Mouse (Mus musculus): ENCODE data around the gene Rara.

The Rara gene

GRCm38 (mm10) chr11:98936170-98936569 is 8.6 kb downstream of the Rara start:
- in situ Hi-C loops (cut with MboI; ENCODE audit: unreplicated experiment in 2 of 2): loop anchor here (5.0 to 25.0 kb wide), 2 partner anchors 36 to 1651 kb away; no protein-coding TSS in a partner anchor

DNA sequence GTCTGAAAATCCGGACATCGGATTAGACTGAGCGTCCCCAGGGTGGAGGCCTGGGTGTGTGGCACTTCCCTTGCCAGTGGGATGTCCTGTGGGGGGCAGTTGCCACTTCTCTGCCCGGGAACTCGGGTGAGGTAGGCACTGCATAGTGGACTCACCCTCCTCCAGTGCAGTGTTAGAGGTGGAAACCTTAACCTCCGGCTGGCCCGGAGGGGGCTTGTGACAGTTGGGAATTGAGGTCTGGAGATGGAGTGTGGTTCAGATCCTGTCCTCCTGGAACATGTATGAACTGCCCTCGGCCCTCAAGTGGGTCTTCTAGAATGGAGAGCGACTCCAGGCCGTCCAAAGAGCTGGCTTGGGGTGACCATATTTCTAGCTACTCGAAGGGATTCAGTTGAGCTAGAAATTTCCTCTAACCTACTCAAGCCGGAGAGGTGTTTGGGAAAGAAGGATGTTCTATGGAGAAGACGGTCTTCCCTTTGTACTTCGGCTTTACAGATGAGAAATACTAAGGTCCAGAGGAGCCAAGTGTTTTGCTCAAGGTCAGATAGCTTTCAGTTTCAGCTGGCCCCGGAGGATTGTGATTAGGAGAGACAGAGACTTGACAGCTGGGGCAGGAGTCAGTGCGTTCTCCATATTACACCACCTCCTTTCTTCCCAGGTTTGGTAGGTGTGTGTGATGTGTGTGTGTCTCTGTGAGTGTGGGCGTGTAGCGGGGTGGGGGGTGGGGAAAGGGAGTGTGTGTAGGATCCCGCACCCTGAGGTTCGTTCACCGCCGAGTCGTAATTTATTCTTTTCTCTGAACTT is 9.2 kb downstream of the Rara start:
- in situ Hi-C loops (cut with MboI; ENCODE audit: unreplicated experiment in 2 of 2): loop anchor here (5.0 to 25.0 kb wide), 2 partner anchors 35 to 1650 kb away; no protein-coding TSS in a partner anchor

DNA sequence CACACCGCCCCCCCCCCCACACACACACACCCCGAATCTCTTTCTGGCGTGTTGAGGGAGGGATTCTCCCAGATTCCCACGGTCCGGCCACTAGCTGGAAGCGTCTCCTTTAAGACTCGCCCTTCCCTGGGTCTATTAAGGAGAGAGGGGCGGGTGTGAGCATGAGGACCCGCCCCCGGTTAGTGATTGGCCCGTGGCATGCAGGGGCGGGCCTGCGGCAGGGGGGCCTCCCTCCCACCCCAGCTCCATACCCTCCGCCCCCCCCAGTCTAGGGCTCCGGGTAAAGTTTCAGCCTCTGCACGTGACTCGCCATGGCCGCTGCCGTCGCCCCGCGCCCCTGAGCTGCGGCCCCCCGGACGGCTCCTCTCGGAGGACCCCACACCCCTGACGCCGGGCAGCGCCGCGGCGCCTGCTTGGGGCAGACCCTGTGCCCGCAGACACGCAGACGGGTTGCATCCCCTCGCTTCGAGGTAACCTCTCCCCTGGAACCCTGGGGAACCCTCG is 9.8 kb downstream of the Rara start:
- in situ Hi-C loops (cut with MboI; ENCODE audit: unreplicated experiment in 2 of 2): loop anchor here (5.0 to 25.0 kb wide), 2 partner anchors 35 to 1650 kb away; no protein-coding TSS in a partner anchor

DNA sequence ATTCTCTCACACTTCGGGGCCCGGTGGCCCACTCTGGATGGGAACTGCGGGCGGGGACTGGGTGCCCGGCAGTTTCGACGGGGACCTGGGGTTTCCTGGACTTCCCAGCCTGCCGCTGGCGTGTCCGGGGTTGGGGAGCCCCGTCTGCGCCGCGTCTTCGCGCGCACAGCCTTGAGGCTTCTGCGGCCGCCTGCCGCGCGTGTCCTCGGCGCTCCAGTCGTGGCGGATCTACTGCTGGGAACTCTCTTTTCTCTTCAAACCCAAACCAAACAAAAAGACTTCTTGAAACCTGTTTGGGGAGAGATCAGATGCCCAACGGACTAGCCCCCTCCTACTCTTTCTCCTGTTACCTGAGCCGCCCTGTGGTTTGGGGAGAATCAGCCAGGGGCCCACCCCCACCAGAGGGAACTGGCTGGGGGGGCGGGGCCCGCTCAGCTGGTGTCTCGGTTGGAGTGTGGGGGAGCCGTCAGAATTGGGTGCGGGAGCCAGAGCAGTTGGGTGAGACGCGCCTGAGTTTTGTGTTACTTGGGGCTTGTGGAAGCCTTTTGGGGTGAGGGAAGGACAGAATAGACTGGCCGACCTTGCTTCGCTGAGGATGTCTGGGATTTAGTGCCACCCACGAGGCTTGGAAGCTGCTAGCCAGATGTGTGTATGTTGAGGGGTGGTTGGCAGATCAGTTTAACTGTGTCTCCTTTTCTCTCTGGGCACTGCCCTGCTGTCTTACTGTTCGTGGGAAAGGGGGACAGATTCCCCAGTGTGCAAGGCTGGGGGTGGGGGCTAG is 10.5 kb downstream of the Rara start:
- in situ Hi-C loops (cut with MboI; ENCODE audit: unreplicated experiment in 2 of 2): loop anchor here (5.0 to 25.0 kb wide), 2 partner anchors 34 to 1649 kb away; no protein-coding TSS in a partner anchor

GRCm38 (mm10) chr11:98938701-98939083 is 11.1 kb downstream of the Rara start:
- in situ Hi-C loops (cut with MboI; ENCODE audit: unreplicated experiment in 2 of 2): loop anchor here (5.0 to 25.0 kb wide), 2 partner anchors 34 to 1649 kb away; no protein-coding TSS in a partner anchor

DNA sequence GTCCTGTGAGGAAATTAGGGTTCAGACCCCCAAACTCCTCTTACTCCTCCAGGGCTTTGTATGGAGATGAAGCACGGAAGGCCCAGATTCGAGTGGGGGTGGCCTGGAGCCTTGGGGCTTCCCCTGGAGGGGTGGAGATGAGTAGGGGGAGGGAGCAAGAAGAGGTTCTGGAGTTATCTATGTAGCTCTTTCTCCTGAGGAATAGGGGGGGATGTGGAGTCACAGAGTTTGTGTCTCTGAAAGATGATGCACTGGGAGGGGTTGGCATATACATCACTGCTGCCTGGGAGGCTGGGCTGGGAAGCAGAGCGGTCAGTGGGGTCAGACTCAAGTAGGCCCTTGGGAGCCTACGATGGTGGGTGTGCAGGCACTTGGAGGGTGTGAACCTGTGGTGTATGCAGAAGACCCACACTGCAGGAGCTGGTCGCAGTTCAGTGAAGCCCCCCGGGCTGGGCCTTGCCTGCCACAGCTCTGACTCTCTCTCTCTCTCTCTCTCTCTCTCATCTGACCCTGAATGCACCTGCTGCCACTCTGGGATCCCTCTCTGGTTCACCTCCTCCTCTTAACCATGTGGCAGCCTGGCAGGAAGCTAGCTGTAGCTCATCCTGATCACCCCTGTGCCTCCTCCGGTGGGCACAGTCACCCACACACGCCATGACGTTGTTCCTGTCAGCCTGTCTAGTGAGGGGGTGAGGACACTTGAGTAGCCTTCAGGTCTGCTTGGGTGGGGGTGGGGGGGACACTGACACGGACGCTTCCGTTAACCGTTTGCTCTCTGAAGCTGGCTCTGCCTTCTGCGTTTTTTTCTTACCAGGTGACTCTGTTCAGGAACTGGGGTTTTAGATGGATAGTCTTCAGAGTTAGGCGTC is 11.7 kb downstream of the Rara start:
- in situ Hi-C loops (cut with MboI; ENCODE audit: unreplicated experiment in 2 of 2): loop anchor here (5.0 to 25.0 kb wide), 2 partner anchors 33 to 1648 kb away; no protein-coding TSS in a partner anchor

DNA sequence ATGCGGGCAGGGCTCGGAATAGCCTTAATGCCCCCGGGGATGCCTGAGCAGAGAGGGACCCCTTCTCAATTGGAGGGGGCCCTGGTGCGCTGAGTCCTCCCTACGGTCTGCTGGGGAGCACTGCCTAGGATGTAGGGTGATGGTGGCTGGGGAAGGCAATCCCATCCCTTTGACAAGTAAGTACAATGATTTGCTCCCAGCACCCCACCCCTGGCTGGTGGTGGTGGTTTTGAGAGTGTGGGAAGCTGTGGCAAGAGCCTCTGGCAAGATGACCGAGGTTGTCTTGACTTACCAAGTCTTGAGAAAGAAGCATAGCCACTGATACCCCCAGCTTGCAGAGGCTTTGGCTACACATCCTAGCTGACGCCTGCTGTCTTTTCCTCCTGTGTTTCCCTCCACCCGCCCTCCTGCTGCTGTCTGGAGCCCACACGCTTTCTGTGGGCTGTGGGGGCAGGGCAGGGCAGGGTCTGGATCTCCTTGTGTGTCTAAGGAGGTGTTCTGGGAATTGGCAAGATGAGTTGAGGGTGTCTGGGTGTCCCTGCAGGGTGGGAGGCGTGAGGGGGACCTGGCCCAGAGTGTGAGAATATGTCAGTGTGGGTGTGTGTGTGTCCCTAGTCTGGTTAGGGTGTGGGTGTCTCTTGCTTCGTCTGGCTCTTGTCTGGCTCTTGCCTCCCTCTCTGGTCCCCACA is 12.5 kb downstream of the Rara start:
- in situ Hi-C loops (cut with MboI; ENCODE audit: unreplicated experiment in 2 of 2): loop anchor here (5.0 to 25.0 kb wide), 2 partner anchors 32 to 1647 kb away; no protein-coding TSS in a partner anchor

- in situ Hi-C loops (cut with MboI; ENCODE audit: unreplicated experiment in 2 of 2): loop anchor here in 1 of 2 experiments (25.0 kb wide), 1 partner anchor 1647 kb away; no protein-coding TSS in a partner anchor
These were observed 13.2 kb downstream of the Rara start for GRCm38 (mm10) chr11:98940776-98941175.

DNA sequence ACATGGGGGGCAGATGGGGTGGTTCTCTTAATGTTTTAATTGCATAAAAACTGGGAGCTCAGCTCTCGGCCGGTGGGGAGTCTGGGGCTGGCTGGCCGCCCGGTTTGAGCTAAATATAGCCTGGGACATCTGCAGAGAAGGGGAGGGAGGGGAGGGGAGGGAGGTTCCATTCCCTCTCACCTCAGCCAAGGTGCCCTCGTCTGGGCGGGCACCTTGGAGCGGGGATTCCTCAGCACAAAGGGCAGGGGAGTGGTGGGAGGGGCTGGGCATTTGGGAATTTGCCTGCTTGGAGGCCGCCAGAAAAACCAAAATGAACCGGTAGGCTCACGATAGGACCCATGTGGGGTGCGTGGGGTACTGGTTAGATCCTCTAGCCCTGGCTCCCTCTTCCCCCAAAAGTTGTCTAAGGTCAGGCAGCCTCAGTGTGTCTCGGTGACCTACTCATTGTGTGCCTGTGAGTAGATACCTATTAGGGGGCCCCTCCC is 13.8 kb downstream of the Rara start:
- in situ Hi-C loops (cut with MboI; ENCODE audit: unreplicated experiment in 2 of 2): loop anchor here in 1 of 2 experiments (25.0 kb wide), 1 partner anchor 1646 kb away; no protein-coding TSS in a partner anchor

GRCm38 (mm10) chr11:98941826-98942550 is 14.4 kb downstream of the Rara start:
- in situ Hi-C loops (cut with MboI; ENCODE audit: unreplicated experiment in 2 of 2): loop anchor here in 1 of 2 experiments (25.0 kb wide), 1 partner anchor 1645 kb away; no protein-coding TSS in a partner anchor

- in situ Hi-C loops (cut with MboI; ENCODE audit: unreplicated experiment in 2 of 2): loop anchor here in 1 of 2 experiments (25.0 kb wide), 1 partner anchor 1645 kb away; no protein-coding TSS in a partner anchor
These were observed 14.9 kb downstream of the Rara start for GRCm38 (mm10) chr11:98942555-98942922.

GRCm38 (mm10) chr11:98942923-98943641 is 15.5 kb downstream of the Rara start:
- in situ Hi-C loops (cut with MboI; ENCODE audit: unreplicated experiment in 2 of 2): loop anchor here in 1 of 2 experiments (25.0 kb wide), 1 partner anchor 1644 kb away; no protein-coding TSS in a partner anchor

- in situ Hi-C loops (cut with MboI; ENCODE audit: unreplicated experiment in 2 of 2): loop anchor here in 1 of 2 experiments (25.0 kb wide), 1 partner anchor 1643 kb away; no protein-coding TSS in a partner anchor
These were observed 16.3 kb downstream of the Rara start for GRCm38 (mm10) chr11:98943741-98944461.

DNA sequence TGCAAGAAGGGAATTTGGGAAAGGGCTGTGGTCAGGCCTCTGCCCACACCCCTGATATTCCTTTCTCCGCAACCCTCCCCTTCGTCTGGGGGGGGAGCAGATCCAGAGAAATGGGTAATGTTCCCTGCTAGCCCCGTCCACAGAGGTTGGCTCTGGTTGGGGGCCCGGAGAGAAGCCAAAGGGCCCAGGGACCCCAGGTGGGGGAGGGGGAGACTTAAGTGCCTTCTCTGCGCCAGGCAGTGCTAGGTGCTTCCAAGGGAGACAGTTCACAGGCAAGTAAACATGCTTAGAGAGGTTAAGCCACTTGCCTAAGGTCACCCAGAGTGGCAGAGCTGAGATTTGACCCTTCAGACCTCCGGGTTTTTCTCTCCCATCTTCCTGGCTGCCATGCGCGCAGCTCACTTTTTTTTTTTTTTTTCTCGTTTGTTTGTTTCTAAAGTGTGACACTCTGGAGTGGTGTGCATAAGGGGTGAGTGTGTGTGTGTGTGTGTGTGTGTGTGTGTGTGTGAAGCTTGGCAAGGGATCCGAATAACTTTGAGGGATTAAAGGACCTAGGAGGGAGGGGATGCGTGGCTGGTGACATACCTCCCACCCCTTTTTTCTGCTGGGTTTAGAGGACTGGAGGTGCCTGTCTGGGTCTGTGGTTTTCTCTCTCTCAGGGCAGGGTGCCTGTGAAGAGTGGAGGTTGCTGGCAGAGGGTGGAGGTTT is 17.4 kb downstream of the Rara start:
- in situ Hi-C loops (cut with MboI; ENCODE audit: unreplicated experiment in 2 of 2): loop anchor here in 1 of 2 experiments (25.0 kb wide), 1 partner anchor 1642 kb away; no protein-coding TSS in a partner anchor

- in situ Hi-C loops (cut with MboI; ENCODE audit: unreplicated experiment in 2 of 2): loop anchor here in 1 of 2 experiments (25.0 kb wide), 1 partner anchor 1642 kb away; no protein-coding TSS in a partner anchor
These were observed 18.0 kb downstream of the Rara start for GRCm38 (mm10) chr11:98945605-98945977.

Measured in v-Abl transformed pro-B cells (cell line).